Mouse (Mus musculus) MEL (cell line): Measurements from ENCODE around the gene Tspan6. TPM values are rescaled to one million over a fixed set of nuclear protein-coding genes. Genes with fewer than 3 reads are reported as not detected.
A peak's percentile ranks its signal among the peaks of the same experiment; 100 is the strongest.

Experiments
- DNase-seq: peaks from one replicate; pipeline ENCODE4 v3.0.0; 2011; ENCODE audit warnings: low read depth, low spot score
- H3K27ac ChIP-seq: 2 replicates; pipeline ENCODE4 v1.5.1; 2012; ENCODE audit warnings: low read depth, mild to moderate bottlenecking, control low read depth, low read length, moderate library complexity; ENCODE audit not compliant: control insufficient read depth
- H3K27me3 ChIP-seq, 2 experiments: fragments of 150-350 bp in 1 of 2; sonication (generic) in 1 of 2; 2 replicates each; pipeline ENCODE4 v1.6.1; 2012; ENCODE audit warnings: low read length in 2 of 2, mild to moderate bottlenecking in 2 of 2, improper control_type of control experiment in 1 of 2, moderate library complexity in 1 of 2; ENCODE audit not compliant: insufficient read depth in 2 of 2, control insufficient read depth in 1 of 2
- H3K36me3 ChIP-seq, 2 experiments: 2 replicates each; pipeline ENCODE4 v1.6.1; 2012 to 2014; ENCODE audit warnings: low read length in 2 of 2, improper control_type of control experiment in 1 of 2, inconsistent platforms in 1 of 2, mild to moderate bottlenecking in 1 of 2; ENCODE audit not compliant: insufficient read depth in 2 of 2, control insufficient read depth in 1 of 2
- H3K4me1 ChIP-seq, 2 experiments: fragments of 150-350 bp in 1 of 2; sonication (generic) in 1 of 2; 2 replicates each; pipeline ENCODE4 v1.6.1; 2012; ENCODE audit warnings: low read length in 2 of 2, improper control_type of control experiment in 1 of 2, mild to moderate bottlenecking in 1 of 2; ENCODE audit not compliant: insufficient read depth in 2 of 2, control insufficient read depth in 1 of 2
- H3K4me3 ChIP-seq, 2 experiments: fragments of 150-350 bp in 1 of 2; sonication (generic) in 1 of 2; 2 replicates each; pipeline ENCODE4 v1.5.1; 2012; ENCODE audit warnings: low read depth in 2 of 2, low read length in 2 of 2, mild to moderate bottlenecking in 2 of 2, moderate library complexity in 2 of 2, control low read depth in 1 of 2, improper control_type of control experiment in 1 of 2; ENCODE audit not compliant: control insufficient read depth in 1 of 2, insufficient read depth in 1 of 2
- H3K79me2 ChIP-seq: 2 replicates; pipeline ENCODE4 v1.6.1; 2012; ENCODE audit warnings: mild to moderate bottlenecking, low read length, moderate library complexity; ENCODE audit not compliant: control insufficient read depth, poor library complexity, insufficient read depth
- H3K9ac ChIP-seq: 2 replicates; pipeline ENCODE4 v1.6.1; 2012; ENCODE audit warnings: low read depth, mild to moderate bottlenecking, control low read depth, low read length, moderate library complexity; ENCODE audit not compliant: control insufficient read depth, poor library complexity, severe bottlenecking
- H3K9me3 ChIP-seq: fragments of 150-350 bp; sonication (generic); replicated peaks from 2 replicates; pipeline ENCODE4 v1.6.1; 2012; ENCODE audit warnings: mild to moderate bottlenecking, low read length, improper control_type of control experiment, moderate library complexity; ENCODE audit not compliant: insufficient read depth
- BHLHE40 ChIP-seq: IDR thresholded peaks from 2 replicates; pipeline ENCODE4 v1.6.1; 2012; ENCODE audit warnings: low read depth, mild to moderate bottlenecking, inconsistent platforms, low read length, improper control_type of control experiment, borderline replicate concordance
- CHD1 ChIP-seq: IDR thresholded peaks from 2 replicates; pipeline ENCODE4 v1.6.1; 2012; ENCODE audit warnings: low read depth, mild to moderate bottlenecking, inconsistent platforms, low read length, improper control_type of control experiment
- CHD2 ChIP-seq: IDR thresholded peaks from 2 replicates; pipeline ENCODE4 v1.6.1; 2011; ENCODE audit warnings: low read length, improper control_type of control experiment
- CTCF ChIP-seq, 3 experiments: IDR thresholded peaks in 2 of 3; conservative IDR thresholded peaks in 1 of 3; 2 replicates each; pipeline ENCODE4 v1.5.1; 2011 to 2012; ENCODE audit warnings: low read length in 3 of 3, low read depth in 2 of 3, mild to moderate bottlenecking in 2 of 3, improper control_type of control experiment in 1 of 3, inconsistent platforms in 1 of 3, mixed read lengths in 1 of 3, moderate library complexity in 1 of 3; ENCODE audit not compliant: control insufficient read depth in 1 of 3, insufficient read depth in 1 of 3, poor library complexity in 1 of 3, severe bottlenecking in 1 of 3
- E2F4 ChIP-seq: IDR thresholded peaks from 2 replicates; pipeline ENCODE4 v1.6.1; 2011; ENCODE audit warnings: low read depth, low read length, improper control_type of control experiment, borderline replicate concordance
- EP300 ChIP-seq, 2 experiments: IDR thresholded peaks; 2 replicates each; pipeline ENCODE4 v1.6.1; 2011; ENCODE audit warnings: improper control_type of control experiment in 2 of 2, low read length in 2 of 2, low read depth in 1 of 2, mild to moderate bottlenecking in 1 of 2
- ETS1 ChIP-seq: IDR thresholded peaks from 2 replicates; pipeline ENCODE4 v1.6.1; 2012; ENCODE audit warnings: low read depth, mild to moderate bottlenecking, inconsistent platforms, low read length, improper control_type of control experiment, moderate library complexity
- HCFC1 ChIP-seq: IDR thresholded peaks from 2 replicates; pipeline ENCODE4 v1.6.1; 2012; ENCODE audit warnings: low read depth, mild to moderate bottlenecking, inconsistent platforms, low read length, improper control_type of control experiment, moderate library complexity
- MAFK ChIP-seq: IDR thresholded peaks from 2 replicates; pipeline ENCODE4 v1.6.1; 2011; ENCODE audit warnings: low read depth, mild to moderate bottlenecking, low read length, improper control_type of control experiment, borderline replicate concordance
- MAX ChIP-seq: IDR thresholded peaks from 2 replicates; pipeline ENCODE4 v1.6.1; 2011; ENCODE audit warnings: low read length, improper control_type of control experiment
- MAZ ChIP-seq: IDR thresholded peaks from 2 replicates; pipeline ENCODE4 v1.6.1; 2012; ENCODE audit warnings: low read depth, mild to moderate bottlenecking, inconsistent platforms, low read length, improper control_type of control experiment
- NELFE ChIP-seq: IDR thresholded peaks from 2 replicates; pipeline ENCODE4 v1.6.1; 2011; ENCODE audit warnings: low read depth, low read length, improper control_type of control experiment
- POLR2AphosphoS5 ChIP-seq: IDR thresholded peaks from 2 replicates; pipeline ENCODE4 v1.6.1; 2012; ENCODE audit warnings: low read depth, borderline replicate concordance, mild to moderate bottlenecking, inconsistent platforms, low read length, moderate library complexity, mixed read lengths
- RAD21 ChIP-seq: IDR thresholded peaks from 2 replicates; pipeline ENCODE4 v1.6.1; 2011; ENCODE audit warnings: mild to moderate bottlenecking, low read depth, low read length, improper control_type of control experiment
- RCOR1 ChIP-seq: IDR thresholded peaks from 2 replicates; pipeline ENCODE4 v1.6.1; 2012; ENCODE audit warnings: low read depth, mild to moderate bottlenecking, inconsistent platforms, low read length, improper control_type of control experiment
- TAL1 ChIP-seq: IDR thresholded peaks from 2 replicates; pipeline ENCODE4 v1.6.1; 2012; ENCODE audit warnings: mild to moderate bottlenecking, inconsistent platforms, low read length, moderate library complexity, mixed read lengths
- TBP ChIP-seq: IDR thresholded peaks from 2 replicates; pipeline ENCODE4 v1.8.0; 2011; ENCODE audit warnings: low read depth, low read length, improper control_type of control experiment
- TCF12 ChIP-seq: IDR thresholded peaks from 2 replicates; pipeline ENCODE4 v1.6.1; 2014; ENCODE audit warnings: low read depth, mild to moderate bottlenecking, inconsistent platforms, low read length, improper control_type of control experiment, moderate library complexity
- USF2 ChIP-seq, 2 experiments: IDR thresholded peaks; 2 replicates each; pipeline ENCODE4 v1.6.1; 2011 to 2012; ENCODE audit warnings: improper control_type of control experiment in 2 of 2, low read length in 2 of 2, borderline replicate concordance in 1 of 2, inconsistent platforms in 1 of 2, low read depth in 1 of 2, mild to moderate bottlenecking in 1 of 2; ENCODE audit not compliant: insufficient read depth in 1 of 2
- ZC3H11A ChIP-seq: IDR thresholded peaks from 2 replicates; pipeline ENCODE4 v1.6.1; 2012; ENCODE audit warnings: low read depth, mild to moderate bottlenecking, inconsistent platforms, low read length, improper control_type of control experiment
- ZKSCAN1 ChIP-seq: IDR thresholded peaks from 2 replicates; pipeline ENCODE4 v1.6.1; 2012; ENCODE audit warnings: low read depth, mild to moderate bottlenecking, inconsistent platforms, low read length, improper control_type of control experiment, moderate library complexity
- ZMIZ1 ChIP-seq: IDR thresholded peaks from 2 replicates; pipeline ENCODE4 v1.6.1; 2012; ENCODE audit warnings: low read depth, mild to moderate bottlenecking, inconsistent platforms, low read length, improper control_type of control experiment, moderate library complexity
- ZNF384 ChIP-seq: IDR thresholded peaks from 2 replicates; pipeline ENCODE4 v1.6.1; 2012; ENCODE audit warnings: low read depth, mild to moderate bottlenecking, inconsistent platforms, low read length, improper control_type of control experiment
- polyA plus RNA-seq, 2 experiments: library from polyadenylated mRNA; stranded (reverse) in 1 of 2; unstranded in 1 of 2; fragments of >175 nt in 1 of 2; fragments of >200 nt in 1 of 2; gene quantifications; 2 replicates each; pipeline versions ENCODE4 v1.2.1 to v1.2.4; 2012; ENCODE audit warnings: low replicate concordance in 2 of 2, low read depth in 1 of 2; ENCODE audit not compliant: insufficient read length in 2 of 2, insufficient read depth in 1 of 2, missing spikeins in 1 of 2
- total RNA-seq: library from RNA; depleted of rRNA; stranded (reverse); fragments of 300-350 nt; gene quantifications from 2 replicates; pipeline ENCODE4 v1.2.3, GENCODE M21; 2012

Tspan6 gene
- total and polyA plus RNA-seq, 3 experiments = 14.1 to 22.0 TPM; not detected in 1

GRCm38 (mm10) chrX:133869743-133870142 is 28.5 kb downstream of the Tspan6 start:
- Histone ChIP-seq H3K4me1 (peaks cover 0 to 4% of the 10 kb centered on the region in 2 experiments; a peak in 1 of 4 replicates), H3K9ac (no peak overlapping the region), H3K27me3 (peaks cover 0 to 2% of the 10 kb centered on the region in 2 experiments; a peak in 1 of 4 replicates), H3K4me3 (no peak overlapping the region), H3K9me3 (no peaks in the 10 kb centered on the region), H3K27ac (no peak overlapping the region)
- peak; percentile 76 for DNase-seq
- no peak for TF ChIP-seq BHLHE40
- TF ChIP-seq CHD2 = no peak
- peak; percentile 11 for TF ChIP-seq RAD21
- no peak for TF ChIP-seq NELFE
- peak in 1 of 2 experiments; percentile 74; a peak in 2 of 4 replicates for TF ChIP-seq EP300 (IDR thresholded peaks at IDR 0.05; ENCODE audit: low read depth in 1 of 2, low read length in 2 of 2)
- 0 out of 2 replicates have a peak, but pooled peaks have one; percentile 19 for TF ChIP-seq RCOR1
- TF ChIP-seq MAFK = no peak
- no peak for TF ChIP-seq POLR2AphosphoS5
- TF ChIP-seq CTCF (IDR thresholded peaks at IDR 0.05 in 2 of 3, conservative IDR thresholded peaks at IDR 0.05 in 1 of 3; ENCODE audit: control insufficient read depth in 1 of 3, insufficient read depth in 1 of 3, low read depth in 2 of 3, low read length in 3 of 3, poor library complexity in 1 of 3, severe bottlenecking in 1 of 3) = peak in 1 of 3 experiments; percentile 50; a peak in 2 of 6 replicates
- TF ChIP-seq ETS1 = 0 out of 2 replicates have a peak, but pooled peaks have one; percentile 4
- no peak for TF ChIP-seq ZNF384
- TF ChIP-seq TBP = no peak
- TF ChIP-seq, all 39 proteins: peak for 5
- peaks cover 0 to 5% of the 10 kb centered on the region in 2 experiments; a peak in 2 of 4 replicates for H3K36me3 ChIP-seq
- no peaks in the 10 kb centered on the region for H3K79me2 ChIP-seq

- Histone ChIP-seq H3K9ac (no peak overlapping the region), H3K27me3 (no peaks in the 10 kb centered on the region), H3K27ac (no peak overlapping the region), H3K4me3 (no peak overlapping the region), H3K9me3 (no peaks in the 10 kb centered on the region), H3K4me1 (no peaks in the 10 kb centered on the region), H3K36me3 (no peaks in the 10 kb centered on the region), H3K79me2 (no peaks in the 10 kb centered on the region)
- no peak for DNase-seq
- no peak for TF ChIP-seq CHD2
- no peak for TF ChIP-seq ZC3H11A
- no peak for TF ChIP-seq CHD1
- no peak for TF ChIP-seq TAL1
- TF ChIP-seq ZKSCAN1 = no peak
- no peak for TF ChIP-seq ZMIZ1
- TF ChIP-seq TCF12 = no peak
- TF ChIP-seq E2F4 = no peak
- TF ChIP-seq ETS1 = no peak
- no peak for TF ChIP-seq MAFK
- TF ChIP-seq HCFC1 = no peak
- TF ChIP-seq RAD21 = no peak
- no peak for TF ChIP-seq MAX
- no peak for TF ChIP-seq USF2 (IDR thresholded peaks at IDR 0.05; ENCODE audit: borderline replicate concordance in 1 of 2, insufficient read depth in 1 of 2, low read depth in 1 of 2, low read length in 2 of 2)
- no peak for TF ChIP-seq MAZ
Measured at GRCm38 (mm10) chrX:133853637-133854036, 44.6 kb downstream of the Tspan6 start.
